Mouse (Mus musculus) frontal cortex, adult (tissue): ENCODE results near the gene Mtss1l.
A peak's percentile ranks its signal among the peaks of the same experiment; 100 is the strongest.

ENCODE experiments used
- ATAC-seq: cut with Nextera tagmentation; 2 replicates; pipeline ENCODE4 v1.9.2; 2017; ENCODE audit warnings: mild to moderate bottlenecking, moderate library complexity, mixed read lengths; ENCODE audit not compliant: low TSS enrichment

The Mtss1l gene

DNA sequence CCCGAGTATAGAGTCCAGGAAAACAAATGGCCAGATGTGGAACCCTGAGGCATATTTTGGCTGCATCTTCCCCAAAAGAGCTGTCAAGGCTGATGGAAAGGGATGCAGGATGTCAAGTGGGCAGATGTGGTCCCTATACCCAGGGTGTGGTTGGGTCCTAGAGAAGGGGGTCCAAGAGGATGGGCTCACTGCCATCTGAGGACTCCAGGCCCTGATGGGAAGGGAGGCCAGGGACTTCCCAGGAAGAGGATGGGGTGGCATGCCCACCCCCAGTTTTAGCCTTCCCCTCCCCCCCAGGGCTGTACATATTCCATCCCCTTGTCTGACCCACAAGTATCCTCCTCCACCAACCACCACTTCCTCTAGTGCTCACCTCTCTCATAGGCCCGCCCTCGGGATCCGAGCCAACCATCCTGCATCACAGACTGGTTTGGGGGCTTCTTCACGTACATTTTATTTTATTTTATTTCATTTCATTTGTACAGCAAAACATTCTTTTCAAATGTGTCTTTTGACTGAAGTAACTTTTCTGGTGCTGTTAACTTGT lies 19.4 kb downstream of the Mtss1l start:
- no peak for ATAC-seq

GRCm38 (mm10) chr8:110741816-110742451 lies 20.7 kb downstream of the Mtss1l start:
- ATAC-seq, result no peak

- no peak for ATAC-seq
Measured at GRCm38 (mm10) chr8:110742452-110742818, 21.2 kb downstream of the Mtss1l start.

DNA sequence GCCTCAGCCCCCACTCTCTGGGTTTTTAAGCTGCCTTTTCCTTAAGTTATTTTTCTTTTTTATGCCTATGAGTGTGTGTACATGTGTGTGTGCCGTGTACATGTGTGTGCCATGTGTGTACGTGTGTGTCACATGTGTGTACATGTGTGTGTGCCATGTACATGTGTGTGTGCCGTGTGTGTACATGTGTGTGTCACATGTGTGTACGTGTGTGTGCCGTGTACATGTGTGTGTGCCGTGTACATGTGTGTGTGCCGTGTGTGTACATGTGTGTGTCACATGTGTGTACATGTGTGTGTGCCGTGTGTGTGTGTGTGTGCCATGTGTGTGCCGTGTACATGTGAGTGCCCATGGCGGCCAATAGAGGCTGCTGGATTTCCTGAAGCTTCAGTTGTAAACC lies 23.9 kb downstream of the Mtss1l start:
- ATAC-seq, result no peak

GRCm38 (mm10) chr8:110746661-110747060 lies 25.4 kb downstream of the Mtss1l start:
- no peak for ATAC-seq

- ATAC-seq, result no peak
Measured at GRCm38 (mm10) chr8:110749500-110750170, 28.4 kb downstream of the Mtss1l start.

DNA sequence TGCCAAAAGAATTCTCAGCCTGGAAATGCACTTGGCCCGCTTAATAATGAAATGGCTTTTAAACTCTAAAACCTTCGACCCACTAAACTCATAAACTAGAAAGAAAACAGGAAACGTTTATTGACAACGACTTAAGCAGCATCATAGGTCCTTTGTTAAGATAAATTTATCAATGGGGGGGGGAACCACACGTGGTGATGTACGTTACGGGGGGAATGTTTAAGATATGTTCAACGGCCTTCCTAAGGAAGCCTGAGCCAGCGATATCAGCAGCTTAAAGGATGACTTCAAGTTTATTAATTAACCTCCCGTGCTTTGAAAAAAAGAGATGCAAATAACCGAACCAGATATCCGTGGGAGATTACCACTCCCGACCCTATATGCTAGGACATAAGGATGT lies 29.0 kb downstream of the Mtss1l start:
- ATAC-seq, result no peak

- ATAC-seq, result no peak
Measured at GRCm38 (mm10) chr8:110751490-110751889, 30.2 kb downstream of the Mtss1l start.

DNA sequence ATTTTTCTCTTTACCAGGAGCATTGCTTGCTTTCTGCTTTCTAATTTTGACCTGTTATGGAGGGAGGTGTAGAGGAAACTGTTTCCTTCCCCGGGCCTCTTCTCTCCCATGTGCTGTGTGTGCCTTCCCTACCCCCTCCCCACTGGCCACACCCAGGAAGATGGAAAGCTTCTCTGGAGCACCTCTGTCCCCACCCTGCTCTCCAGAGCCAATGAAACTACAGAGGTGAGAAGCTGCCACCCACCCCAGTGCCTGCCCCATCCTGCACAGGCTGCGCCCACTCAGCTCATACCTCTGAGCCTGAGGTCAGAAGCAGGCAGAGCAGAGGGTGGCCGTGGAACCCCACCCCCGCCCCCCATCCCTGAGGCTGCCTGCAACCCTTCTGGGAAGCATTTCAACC lies 33.4 kb downstream of the Mtss1l start:
- peak; percentile 76 for ATAC-seq

DNA sequence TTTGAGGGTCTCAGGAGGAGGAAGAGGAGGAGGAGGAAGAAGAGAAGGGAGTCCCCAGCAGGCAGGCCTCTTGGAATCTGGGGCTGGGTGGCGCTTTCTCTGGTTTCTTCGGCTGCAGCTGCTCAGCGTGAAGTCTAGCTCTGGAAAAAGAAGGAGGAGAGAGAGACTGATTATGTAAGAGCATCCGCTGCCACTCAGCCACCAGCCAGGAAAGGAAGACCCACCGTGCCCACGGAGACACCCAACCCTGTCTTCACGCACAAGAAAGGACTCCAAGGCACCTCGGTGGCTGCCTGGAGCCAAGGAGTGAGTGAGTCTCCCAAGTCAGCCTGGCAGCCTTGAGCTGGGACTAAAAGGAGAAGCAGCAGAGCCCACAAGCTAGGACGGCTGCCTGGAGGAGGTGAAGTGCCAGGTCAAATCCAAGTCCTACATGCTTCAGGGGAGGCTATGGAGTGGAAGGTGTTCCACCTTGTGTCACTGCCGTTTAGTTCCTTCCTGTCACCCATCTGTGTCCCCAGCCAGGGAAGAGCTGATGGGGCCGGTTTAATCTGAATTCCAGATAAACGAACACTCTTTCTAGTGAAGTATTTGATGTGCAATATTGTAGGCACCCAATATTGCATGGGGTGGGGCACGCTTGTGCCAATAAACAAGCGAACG lies 34.4 kb downstream of the Mtss1l start:
- peak; percentile 79 for ATAC-seq

GRCm38 (mm10) chr8:110756196-110756595 lies 34.9 kb downstream of the Mtss1l start:
- ATAC-seq, result no peak

DNA sequence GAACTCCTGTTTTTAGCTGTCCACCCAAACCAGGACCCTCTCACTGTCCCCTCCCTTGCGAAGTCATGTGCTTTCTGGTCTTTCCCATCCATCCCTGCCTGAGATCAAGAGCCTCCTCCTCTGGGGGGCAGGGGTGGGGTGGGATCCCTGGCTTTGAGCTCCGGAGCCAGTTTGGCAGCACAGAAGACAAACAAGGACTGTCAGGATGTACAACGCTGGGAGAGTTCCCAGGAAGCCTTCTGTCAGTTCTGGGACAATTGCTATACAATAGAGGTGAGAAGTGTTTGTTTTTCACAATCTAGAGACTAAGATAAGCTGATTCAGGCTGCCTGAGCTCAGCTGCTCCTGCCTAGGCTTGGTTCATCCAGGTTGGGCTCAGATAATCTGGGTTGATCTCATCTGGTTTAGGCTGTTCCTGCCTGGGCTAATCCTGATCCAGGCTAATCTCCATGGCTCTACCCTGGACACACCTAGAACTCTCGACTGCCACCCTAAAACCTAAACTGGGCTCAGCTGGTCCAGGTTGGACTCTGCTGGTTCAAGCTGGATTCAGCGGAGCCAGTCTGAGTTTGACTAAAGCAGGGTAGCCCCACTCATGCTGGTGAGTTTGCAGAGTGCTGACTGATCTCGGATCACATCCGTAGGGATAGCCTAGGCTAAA lies 39.1 kb downstream of the Mtss1l start:
- ATAC-seq, result no peak

- ATAC-seq, result peak; percentile 64
Measured at GRCm38 (mm10) chr8:110761185-110761584, 39.9 kb downstream of the Mtss1l start.

- ATAC-seq, result no peak
Measured at GRCm38 (mm10) chr8:110761988-110762387, 40.7 kb downstream of the Mtss1l start.

- ATAC-seq, result peak; percentile 20; the same call in 1 of the 2 replicates
Measured at GRCm38 (mm10) chr8:110764671-110765070, 43.4 kb downstream of the Mtss1l start.

GRCm38 (mm10) chr8:110767261-110767660 lies 46.0 kb downstream of the Mtss1l start:
- ATAC-seq, result no peak

- ATAC-seq, result peak; percentile 90
Measured at GRCm38 (mm10) chr8:110772452-110772851, 51.2 kb downstream of the Mtss1l start.

DNA sequence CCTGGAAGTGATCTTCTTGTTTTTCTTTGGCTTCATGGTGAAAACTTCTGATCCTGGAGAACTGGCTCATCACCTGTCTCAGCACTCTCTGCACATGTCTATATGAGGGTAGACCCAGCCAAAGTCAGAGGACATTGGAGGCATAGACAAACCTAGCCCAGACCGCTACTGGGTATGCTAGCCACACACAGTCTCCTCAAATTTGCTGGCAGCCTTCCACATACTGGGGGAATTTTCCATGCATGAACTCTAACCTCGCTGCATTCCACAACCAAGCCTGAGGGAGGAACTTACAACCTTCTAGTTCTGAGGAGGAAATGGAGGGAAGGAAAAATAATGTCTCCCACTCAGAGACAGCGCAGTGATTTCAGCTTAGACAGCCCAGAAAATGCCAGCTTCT lies 52.8 kb downstream of the Mtss1l start:
- no peak for ATAC-seq

GRCm38 (mm10) chr8:110774725-110775124 lies 53.4 kb downstream of the Mtss1l start:
- ATAC-seq, result no peak

DNA sequence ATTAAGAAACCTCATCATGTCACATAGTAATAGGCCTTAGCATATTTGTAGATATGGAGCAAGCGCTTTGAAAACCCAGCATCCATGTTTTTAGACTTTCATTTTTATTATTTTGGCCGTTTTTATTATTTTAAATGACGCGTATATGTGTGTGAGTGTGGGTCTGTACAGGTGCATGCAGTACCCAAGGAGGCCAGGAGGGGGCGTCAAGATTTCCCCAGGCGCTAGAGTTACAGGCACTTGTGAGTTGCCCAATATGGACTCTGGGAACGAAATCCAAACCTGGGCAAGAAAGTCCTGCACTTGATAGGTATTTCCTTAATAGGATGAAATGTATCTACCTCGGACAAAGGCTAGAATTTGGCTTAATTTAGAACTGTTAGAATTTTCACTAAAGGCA lies 54.0 kb downstream of the Mtss1l start:
- no peak for ATAC-seq

- ATAC-seq, result no peak
Measured at GRCm38 (mm10) chr8:110775721-110776120, 54.4 kb downstream of the Mtss1l start.

GRCm38 (mm10) chr8:110776335-110776734 lies 55.1 kb downstream of the Mtss1l start:
- no peak for ATAC-seq
